Mouse (Mus musculus) splenic B cell, adult 2 months (primary cell): Measurements from ENCODE around the gene Mogat2.

Experiments
- DNase-seq: peaks from one replicate; pipeline ENCODE4 v3.0.0-alpha.2; 2011; ENCODE audit warnings: low read depth, low spot score
- H3K27me3 ChIP-seq: 2 replicates; pipeline ENCODE4 v1.6.1; 2012; ENCODE audit warnings: mild to moderate bottlenecking, low read length, moderate library complexity, mixed read lengths; ENCODE audit not compliant: control insufficient read depth, poor library complexity, insufficient read depth, severe bottlenecking
- H3K36me3 ChIP-seq: 2 replicates; pipeline ENCODE4 v1.6.1; 2012; ENCODE audit warnings: mild to moderate bottlenecking, low read length, moderate library complexity, mixed read lengths; ENCODE audit not compliant: control insufficient read depth, poor library complexity, insufficient read depth, severe bottlenecking

The Mogat2 gene

GRCm38 (mm10) chr7:99255006-99255405 is 16.6 kb upstream of the Mogat2 start:
- Histone ChIP-seq H3K36me3 (no peaks in the 10 kb centered on the region), H3K27me3 (no peaks in the 10 kb centered on the region)
- DNase-seq, result no peak

GRCm38 (mm10) chr7:99250386-99250785 is 12.0 kb upstream of the Mogat2 start:
- no peaks in the 10 kb centered on the region for H3K36me3 ChIP-seq
- no peaks in the 10 kb centered on the region for H3K27me3 ChIP-seq
- no peak for DNase-seq

- no peaks in the 10 kb centered on the region for H3K36me3 ChIP-seq
- peak; percentile 56 for DNase-seq
These were observed 11.1 kb upstream of the Mogat2 start for GRCm38 (mm10) chr7:99249582-99249911.

GRCm38 (mm10) chr7:99248906-99249581 is 10.6 kb upstream of the Mogat2 start:
- DNase-seq, result no peak
- Histone ChIP-seq H3K27me3 (no peaks in the 10 kb centered on the region), H3K36me3 (no peaks in the 10 kb centered on the region)

More at GRCm38 (mm10) chr7:99249582-99249911, 11.1 kb upstream of the Mogat2 start:
- no peaks in the 10 kb centered on the region for H3K27me3 ChIP-seq

GRCm38 (mm10) chr7:99248157-99248742 is 9.8 kb upstream of the Mogat2 start:
- no peak for DNase-seq
- no peaks in the 10 kb centered on the region for H3K36me3 ChIP-seq
- no peaks in the 10 kb centered on the region for H3K27me3 ChIP-seq

- H3K27me3 ChIP-seq, result no peaks in the 10 kb centered on the region
- H3K36me3 ChIP-seq, result no peaks in the 10 kb centered on the region
- no peak for DNase-seq
These were observed 3.7 kb upstream of the Mogat2 start for GRCm38 (mm10) chr7:99242097-99242496.

- Histone ChIP-seq H3K36me3 (no peaks in the 10 kb centered on the region), H3K27me3 (no peaks in the 10 kb centered on the region)
- no peak for DNase-seq
These were observed 1.3 kb downstream of the Mogat2 start for GRCm38 (mm10) chr7:99236888-99237660.

GRCm38 (mm10) chr7:99235657-99236056 is 2.8 kb downstream of the Mogat2 start:
- H3K36me3 ChIP-seq, result no peaks in the 10 kb centered on the region
- no peaks in the 10 kb centered on the region for H3K27me3 ChIP-seq
- DNase-seq, result no peak

- H3K36me3 ChIP-seq, result no peaks in the 10 kb centered on the region
- no peaks in the 10 kb centered on the region for H3K27me3 ChIP-seq
- no peak for DNase-seq
These were observed 3.5 kb downstream of the Mogat2 start for GRCm38 (mm10) chr7:99234916-99235315.

- DNase-seq, result no peak
- Histone ChIP-seq H3K27me3 (no peaks in the 10 kb centered on the region), H3K36me3 (no peaks in the 10 kb centered on the region)
These were observed 5.8 kb downstream of the Mogat2 start for GRCm38 (mm10) chr7:99232571-99232970.

GRCm38 (mm10) chr7:99230061-99230747 is 8.2 kb downstream of the Mogat2 start:
- Histone ChIP-seq H3K27me3 (no peaks in the 10 kb centered on the region), H3K36me3 (no peaks in the 10 kb centered on the region)
- no peak for DNase-seq

- Histone ChIP-seq H3K27me3 (no peaks in the 10 kb centered on the region), H3K36me3 (no peaks in the 10 kb centered on the region)
- peak; percentile 23 for DNase-seq
These were observed 9.0 kb downstream of the Mogat2 start for GRCm38 (mm10) chr7:99229411-99229810.

GRCm38 (mm10) chr7:99228825-99229224 is 9.6 kb downstream of the Mogat2 start:
- H3K36me3 ChIP-seq, result no peaks in the 10 kb centered on the region
- DNase-seq, result no peak
- H3K27me3 ChIP-seq, result no peaks in the 10 kb centered on the region

GRCm38 (mm10) chr7:99227267-99227666 is 11.2 kb downstream of the Mogat2 start:
- Histone ChIP-seq H3K36me3 (no peaks in the 10 kb centered on the region), H3K27me3 (no peaks in the 10 kb centered on the region; the same call in 1 of the 2 replicates)
- DNase-seq, result no peak

- no peaks in the 10 kb centered on the region for H3K36me3 ChIP-seq
These were observed 11.8 kb downstream of the Mogat2 start for GRCm38 (mm10) chr7:99226662-99227061.

More at GRCm38 (mm10) chr7:99226662-99227061, 11.8 kb downstream of the Mogat2 start:
- DNase-seq, result no peak
- H3K27me3 ChIP-seq, result no peaks in the 10 kb centered on the region; the same call in 1 of the 2 replicates
